Mouse (Mus musculus) adrenal gland, postnatal 25 days (tissue): ENCODE results near the gene Wnt4. TPM values are rescaled to one million over a fixed set of nuclear protein-coding genes. Genes with fewer than 3 reads are reported as not detected.
A peak's percentile ranks its signal among the peaks of the same experiment; 100 is the strongest.

ENCODE experiments used
- DNase-seq: peaks from one replicate; pipeline ENCODE4 v3.0.0; 2021; ENCODE audit warnings: mixed read lengths
- total RNA-seq: library from RNA; stranded (reverse); gene quantifications from 2 replicates; pipeline ENCODE4 v1.2.3, GENCODE M21; 2021

The Wnt4 gene
- total RNA-seq, 1 experiment from 2014 or later = 96.5 TPM

GRCm38 (mm10) chr4:137305831-137306576, 28.7 kb downstream of the Wnt4 start:
- no peak for DNase-seq

DNA sequence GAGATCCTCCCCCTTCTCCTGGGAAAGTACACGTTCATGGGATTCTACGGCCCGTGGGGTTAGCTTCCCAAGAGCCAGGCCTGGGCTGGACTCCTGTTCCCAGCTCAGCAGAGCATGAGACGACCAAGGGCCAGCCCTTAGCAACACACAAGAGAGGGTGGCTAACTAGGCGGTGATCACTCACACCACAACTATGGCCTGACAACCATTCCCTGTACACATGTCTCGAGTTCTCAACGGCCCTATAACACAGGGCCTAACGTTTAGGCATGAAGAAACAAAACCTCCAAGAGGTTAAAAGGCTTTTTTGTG, 29.2 kb downstream of the Wnt4 start:
- no peak for DNase-seq

DNA sequence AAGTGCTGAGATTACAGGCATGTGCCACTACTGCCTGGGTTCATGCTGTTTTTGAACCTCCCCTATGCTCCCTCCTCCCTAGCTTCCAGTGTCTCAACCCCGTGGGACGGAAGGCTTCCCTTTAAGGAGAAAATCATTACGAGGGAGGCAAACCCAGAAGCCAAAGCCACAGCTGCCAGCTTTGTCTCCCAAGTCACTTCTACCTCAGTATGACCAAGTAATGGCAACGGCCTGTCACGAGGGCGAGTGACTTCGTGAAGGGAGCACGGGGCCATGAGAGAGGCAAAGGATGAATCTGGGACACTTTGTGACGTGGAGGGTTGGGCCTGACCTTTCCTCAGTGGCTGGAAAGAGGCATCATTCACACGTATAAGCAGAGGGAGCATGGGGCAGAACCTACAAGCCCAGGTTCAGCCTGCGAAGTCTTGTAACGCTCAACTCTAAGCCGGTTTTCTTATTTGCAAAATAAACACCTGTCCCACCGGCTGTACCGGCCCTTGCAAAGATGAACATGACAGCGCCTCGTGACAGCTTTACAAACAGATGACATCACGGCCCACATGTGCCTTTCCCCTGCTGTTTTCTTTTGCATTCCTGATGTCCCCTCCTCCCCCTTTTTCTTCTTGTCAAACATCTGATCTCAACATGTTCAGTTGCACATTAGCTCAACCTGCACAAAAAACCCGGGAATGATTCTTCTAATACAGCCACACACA, 29.9 kb downstream of the Wnt4 start:
- DNase-seq = no peak

DNA sequence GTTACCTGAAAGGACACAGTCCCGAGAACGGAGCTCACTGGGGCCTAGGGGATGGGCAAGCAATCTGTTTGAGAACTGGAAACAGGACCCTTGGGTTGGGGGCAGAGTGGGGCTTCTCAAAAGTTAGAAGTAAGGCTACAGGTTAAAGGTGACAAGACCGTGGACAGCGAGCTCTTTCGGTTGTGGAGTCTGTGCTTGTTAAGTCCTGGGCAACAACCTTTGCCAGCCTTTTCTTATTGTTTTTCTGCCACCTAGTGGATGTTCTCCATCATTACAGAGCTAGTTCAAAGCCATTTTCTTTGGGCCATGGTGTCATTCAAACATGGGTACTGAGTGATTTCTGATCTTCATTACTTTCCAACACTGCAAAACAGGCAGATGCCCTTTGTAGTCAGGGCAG, 31.1 kb downstream of the Wnt4 start:
- no peak for DNase-seq

GRCm38 (mm10) chr4:137313511-137313910, 36.2 kb downstream of the Wnt4 start:
- DNase-seq = no peak

DNA sequence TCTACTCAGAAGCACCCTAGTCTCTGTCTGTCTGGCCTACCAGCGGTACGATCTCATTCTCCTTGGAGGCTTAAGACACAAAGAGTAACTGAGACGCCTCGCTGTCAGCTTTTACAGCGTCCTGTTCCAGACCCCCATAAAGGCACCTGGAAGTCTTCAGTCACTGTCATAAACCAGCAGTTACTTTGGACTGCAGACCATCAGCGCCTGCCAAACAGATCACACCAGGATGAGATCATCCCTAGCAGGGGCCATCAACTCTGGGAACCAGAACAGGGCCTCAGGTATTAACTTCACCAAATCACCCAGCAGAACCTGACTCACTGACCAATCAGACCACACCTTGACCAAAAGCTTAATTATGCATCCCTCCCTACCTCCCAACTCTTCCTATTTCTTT, 37.3 kb downstream of the Wnt4 start:
- no peak for DNase-seq

GRCm38 (mm10) chr4:137315061-137315460, 37.8 kb downstream of the Wnt4 start:
- DNase-seq = no peak

DNA sequence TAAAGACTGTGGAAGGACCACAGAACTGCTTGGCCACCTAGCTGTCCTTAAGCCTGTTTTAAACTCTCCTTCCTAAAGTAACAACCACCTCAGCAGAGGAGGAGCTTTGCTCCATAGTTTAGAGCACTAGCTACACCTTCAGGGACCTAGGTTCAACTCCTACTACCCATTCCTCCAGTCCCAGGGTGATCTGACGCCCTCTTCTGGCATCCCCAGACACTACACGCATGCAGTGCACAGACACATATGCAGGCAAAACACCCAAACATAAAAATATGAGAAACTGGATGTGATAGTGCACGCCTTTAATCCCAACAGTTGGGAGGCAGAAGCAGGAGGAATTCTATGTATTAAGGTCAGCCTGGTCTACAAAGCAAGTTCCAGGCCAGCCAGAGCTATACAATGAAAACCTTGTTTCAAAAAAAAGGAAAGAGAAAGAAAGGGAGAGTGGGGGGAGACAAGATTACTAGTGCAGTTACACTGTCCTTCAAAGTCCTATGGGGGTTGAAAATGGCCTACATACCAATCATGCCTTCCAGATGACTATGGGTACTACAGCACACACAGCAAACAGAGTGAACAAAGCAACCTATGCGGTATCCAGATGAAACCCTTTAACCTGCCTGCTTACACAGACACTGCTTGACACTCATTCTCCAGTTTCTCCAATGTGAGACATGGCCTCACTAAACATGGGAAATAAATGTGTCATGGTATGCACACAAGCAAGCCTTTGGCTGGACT, 38.9 kb downstream of the Wnt4 start:
- no peak for DNase-seq

DNA sequence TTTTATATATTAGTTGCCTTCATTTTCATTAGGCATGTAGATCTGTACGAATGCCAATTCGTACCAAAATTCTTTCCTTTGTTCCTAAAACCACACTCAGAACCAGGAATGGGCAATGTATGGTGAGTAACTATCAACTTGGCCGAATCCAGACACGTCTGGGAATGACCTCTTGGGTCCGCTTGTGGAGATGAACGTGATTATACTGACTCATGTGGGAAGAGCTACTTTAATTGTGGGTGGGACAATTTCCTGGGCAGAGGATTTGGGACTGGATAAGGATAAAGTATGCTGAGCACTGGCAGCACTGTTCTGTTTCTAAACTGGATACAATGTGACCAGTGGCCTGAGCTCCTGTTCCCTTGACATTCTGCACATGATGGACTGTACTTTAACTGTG, 47.6 kb downstream of the Wnt4 start:
- DNase-seq = no peak

DNA sequence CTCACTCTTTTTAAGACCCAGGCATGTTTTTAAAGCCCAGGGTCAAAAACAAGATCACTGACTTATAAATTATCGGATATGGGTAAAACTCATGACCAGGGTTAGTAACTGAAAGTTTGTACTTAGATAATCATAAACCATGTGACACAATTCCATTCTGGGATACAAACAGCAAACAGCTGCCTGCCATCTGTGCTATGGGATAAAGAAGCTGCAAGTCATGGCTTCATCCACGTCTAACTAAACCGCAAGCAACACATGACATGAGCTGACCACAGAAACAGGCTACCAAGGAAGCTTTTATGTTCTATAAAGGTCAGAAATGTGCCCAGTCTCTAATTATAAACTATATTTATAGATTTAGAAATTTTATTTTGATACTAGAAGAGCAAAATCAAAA, 49.2 kb downstream of the Wnt4 start:
- no peak for DNase-seq

- DNase-seq = no peak
These were observed 54.8 kb downstream of the Wnt4 start for GRCm38 (mm10) chr4:137332051-137332450.

DNA sequence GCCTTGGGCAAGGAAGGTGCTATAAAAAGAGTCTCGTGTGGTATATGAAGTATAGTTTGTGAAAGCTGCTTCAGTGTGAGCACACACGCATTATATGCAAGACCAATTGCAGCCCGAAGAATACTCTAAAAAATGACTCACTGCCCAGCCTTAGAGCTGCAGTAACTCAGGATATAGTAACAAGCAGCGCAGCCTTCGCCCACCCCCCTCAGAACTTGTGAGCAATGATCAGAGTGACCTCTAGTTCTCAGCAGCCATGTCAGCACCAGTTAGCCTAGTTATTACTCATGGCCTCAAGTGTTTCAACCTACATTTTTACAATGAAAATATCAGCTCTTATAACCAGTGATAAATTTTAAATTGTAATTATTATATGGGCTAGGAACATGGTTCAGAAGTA, 59.2 kb downstream of the Wnt4 start:
- DNase-seq = peak; percentile 26

DNA sequence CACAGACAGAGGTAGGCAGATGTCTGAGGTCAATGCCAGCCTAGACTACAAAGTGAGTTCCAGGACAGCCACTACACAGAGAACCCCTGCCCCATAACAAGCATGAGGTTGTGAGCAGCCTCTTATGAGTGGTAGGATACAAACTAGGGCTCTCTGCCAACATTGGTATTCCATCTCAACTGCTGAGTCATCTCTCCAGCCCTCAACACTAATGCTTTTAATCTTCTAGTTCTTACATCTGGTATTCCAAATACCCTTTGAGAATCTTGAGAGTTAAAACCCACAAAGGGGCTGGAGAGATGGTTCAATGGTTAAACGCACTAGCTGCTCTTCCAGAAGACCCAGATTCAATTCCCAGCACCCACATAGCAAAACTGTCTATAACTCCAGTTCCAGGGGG, 62.1 kb downstream of the Wnt4 start:
- no peak for DNase-seq

DNA sequence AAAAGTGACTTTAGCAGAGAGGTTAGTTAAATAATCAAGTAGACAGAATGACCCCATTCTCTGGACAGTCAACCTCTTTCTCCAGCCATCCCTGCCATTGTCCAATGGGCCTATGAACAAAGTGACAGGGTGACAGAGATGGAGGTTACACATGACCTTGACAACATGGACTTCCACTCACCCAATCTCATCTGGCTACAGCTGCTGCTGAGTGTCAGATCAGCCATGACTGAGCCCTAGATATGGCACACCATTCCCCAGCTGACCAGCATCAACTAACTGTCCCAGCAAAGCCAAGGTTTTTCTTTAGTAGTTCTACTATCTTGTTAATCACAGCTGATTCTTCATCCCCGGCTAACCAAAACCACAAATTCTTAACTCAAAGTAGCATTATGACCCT, 65.5 kb downstream of the Wnt4 start:
- no peak for DNase-seq

- DNase-seq = no peak
These were observed 67.8 kb downstream of the Wnt4 start for GRCm38 (mm10) chr4:137345112-137345511.

DNA sequence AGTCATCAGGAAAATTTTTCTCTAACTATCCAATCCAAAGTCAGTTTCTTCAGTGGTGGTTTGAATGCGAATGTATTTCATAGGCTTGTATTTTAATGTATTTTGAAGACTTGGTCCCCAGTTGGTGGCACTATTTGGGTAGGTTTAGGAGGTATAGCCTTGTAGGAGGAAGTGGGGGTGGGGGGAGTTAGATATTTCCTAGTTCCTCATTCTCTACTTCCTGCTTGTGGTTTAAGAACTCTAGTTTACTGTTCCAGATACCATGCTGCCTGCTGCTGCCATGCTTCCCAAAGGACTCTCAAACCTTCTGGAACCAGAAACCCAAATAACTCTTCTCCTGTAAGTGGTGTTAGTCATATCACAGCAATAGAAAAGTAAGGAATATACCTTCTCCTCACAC, 68.5 kb downstream of the Wnt4 start:
- DNase-seq = no peak

Other genes starting within 250 kb of the Wnt4 start
- gene Zbtb40, start 228.7 kb upstream of the Wnt4 start, total RNA-seq = 13.8 and 14.4 TPM in 2 replicates
- 429 and 434 TPM in 2 replicates for gene Cdc42, start 80.2 kb downstream of the Wnt4 start, total RNA-seq
- gene Cela3a, start 132.3 kb downstream of the Wnt4 start, total RNA-seq = not detected in 2 replicates
- not detected in 2 replicates for gene Cela3b, start 153.1 kb downstream of the Wnt4 start, total RNA-seq
- gene 1700013G24Rik, start 175.8 kb downstream of the Wnt4 start, total RNA-seq = not detected in 2 replicates
- 177 and 197 TPM in 2 replicates for gene Hspg2, start 191.3 kb downstream of the Wnt4 start, total RNA-seq